ENCODE assay signal across 19 mouse cellular contexts in the genomic region with DNA sequence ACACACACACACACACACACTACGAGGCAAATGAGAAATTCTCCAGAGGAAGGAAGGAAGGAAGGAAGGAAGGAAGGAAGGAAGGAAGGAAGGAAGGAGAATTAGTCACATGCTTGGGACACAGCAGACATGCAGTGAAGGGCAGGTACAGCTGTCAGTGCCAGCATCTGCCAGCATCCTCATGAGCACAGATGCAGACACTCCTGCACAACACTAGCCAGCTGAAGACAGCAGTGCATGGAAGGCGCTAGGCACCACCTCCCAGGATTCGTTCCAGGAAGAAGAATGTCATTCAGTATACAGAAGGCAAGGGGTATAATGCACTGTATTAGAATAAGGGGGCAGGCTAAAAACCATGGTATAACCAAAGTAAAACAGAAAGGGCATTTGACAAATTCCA. TPM values are rescaled to one million over a fixed set of nuclear protein-coding genes. Genes with fewer than 3 reads are reported as not detected.
DNase-seq lines count a peak whose midpoint lies in the region; ATAC-seq and TF ChIP-seq lines count a peak whose summit lies in the region.
"Had no signal": no experiment of that assay in that cellular context is flagged by ENCODE, and none has a peak within 500 bp of the region (broad histone marks: within the 10 kb centered on the region; RNA-seq: fewer than 3 reads in every experiment).

No protein-coding gene starts in this region.

- no peaks in the 10 kb centered on the region for H3K9me3 ChIP-seq in forebrain, embryonic 12.5 days
- no peaks in the 10 kb centered on the region for H3K9me3 ChIP-seq in forebrain, embryonic 11.5 days (ENCODE audit: control insufficient read depth, low read length)
- no peaks in the 10 kb centered on the region for H3K9me3 ChIP-seq in midbrain, embryonic 12.5 days
- no peaks in the 10 kb centered on the region for H3K9me3 ChIP-seq in midbrain, postnatal 0 days (ENCODE audit: low read length)
- no peaks in the 10 kb centered on the region for H3K9me3 ChIP-seq in forebrain, postnatal 0 days (ENCODE audit: low read length)
- H3K9me3 ChIP-seq in neural tube, embryonic 14.5 days (ENCODE audit: control insufficient read depth, low read length), result no peaks in the 10 kb centered on the region
- H3K9me3 ChIP-seq: heart, embryonic 12.5 days; limb, embryonic 15.5 days had no signal

- H3K27ac ChIP-seq in forebrain, embryonic 12.5 days, result no peak overlapping the region
- no peak overlapping the region for H3K27ac ChIP-seq in forebrain, embryonic 11.5 days (ENCODE audit: low read depth, low read length)
- peak overlapping the region; percentile 32 for H3K27ac ChIP-seq in midbrain, embryonic 12.5 days (replicated peaks)
- H3K27ac ChIP-seq in midbrain, postnatal 0 days (ENCODE audit: low read depth, low read length), result no peak overlapping the region
- peak overlapping the region; percentile 54 for H3K27ac ChIP-seq in forebrain, postnatal 0 days (ENCODE audit: low read depth, low read length)
- peak overlapping the region; percentile 25 for H3K27ac ChIP-seq in neural tube, embryonic 14.5 days (ENCODE audit: low read depth, low read length)
- H3K27ac ChIP-seq: limb, embryonic 15.5 days had no signal

- 77% methylated on average over 3 of the region's 3 CpGs for WGBS in forebrain, embryonic 12.5 days
- WGBS in forebrain, embryonic 11.5 days, result 83% methylated on average over 3 of the region's 3 CpGs
- WGBS in midbrain, embryonic 12.5 days, result 75% methylated on average over 3 of the region's 3 CpGs
- WGBS in midbrain, postnatal 0 days, result 40% methylated on average over 3 of the region's 3 CpGs
- 50% methylated on average over 3 of the region's 3 CpGs for WGBS in forebrain, postnatal 0 days
- 70% methylated on average over 3 of the region's 3 CpGs for WGBS in neural tube, embryonic 14.5 days

- no peaks in the 10 kb centered on the region for H3K36me3 ChIP-seq in forebrain, embryonic 12.5 days (replicated peaks)
- no peaks in the 10 kb centered on the region for H3K36me3 ChIP-seq in forebrain, embryonic 11.5 days (ENCODE audit: control insufficient read depth, insufficient read depth, low read length)
- H3K36me3 ChIP-seq in midbrain, embryonic 12.5 days, result no peaks in the 10 kb centered on the region
- no peaks in the 10 kb centered on the region for H3K36me3 ChIP-seq in midbrain, postnatal 0 days (ENCODE audit: insufficient read depth, low read length)
- no peaks in the 10 kb centered on the region for H3K36me3 ChIP-seq in forebrain, postnatal 0 days (ENCODE audit: insufficient read depth)
- H3K36me3 ChIP-seq in neural tube, embryonic 14.5 days (ENCODE audit: control insufficient read depth, insufficient read depth, low read length), result no peaks in the 10 kb centered on the region
- H3K36me3 ChIP-seq: heart, embryonic 12.5 days; limb, embryonic 15.5 days had no signal

- H3K4me2 ChIP-seq in forebrain, embryonic 12.5 days, result no peak overlapping the region
- H3K4me2 ChIP-seq in forebrain, embryonic 11.5 days (ENCODE audit: low read depth, low read length, severe bottlenecking), result no peak overlapping the region
- H3K4me2 ChIP-seq in midbrain, embryonic 12.5 days (replicated peaks), result no peak overlapping the region
- no peak overlapping the region for H3K4me2 ChIP-seq in midbrain, postnatal 0 days (ENCODE audit: low read depth, low read length, poor library complexity, severe bottlenecking)
- no peak overlapping the region for H3K4me2 ChIP-seq in forebrain, postnatal 0 days (ENCODE audit: low read depth)
- H3K4me2 ChIP-seq in neural tube, embryonic 14.5 days (ENCODE audit: low read depth, low read length), result 0 out of 2 replicates have a peak overlapping the region, but pooled peaks have one; percentile 11
- H3K4me2 ChIP-seq: heart, embryonic 12.5 days; limb, embryonic 15.5 days had no signal

- no peak overlapping the region for H3K4me3 ChIP-seq in forebrain, embryonic 12.5 days (replicated peaks)
- H3K4me3 ChIP-seq in forebrain, embryonic 11.5 days (ENCODE audit: low read depth, low read length), result no peak overlapping the region
- H3K4me3 ChIP-seq in midbrain, embryonic 12.5 days, result no peak overlapping the region
- no peak overlapping the region for H3K4me3 ChIP-seq in midbrain, postnatal 0 days (ENCODE audit: low read depth, low read length)
- H3K4me3 ChIP-seq in forebrain, postnatal 0 days (ENCODE audit: low read depth, low read length), result no peak overlapping the region
- H3K4me3 ChIP-seq in neural tube, embryonic 14.5 days (ENCODE audit: low read depth, low read length), result no peak overlapping the region
- H3K4me3 ChIP-seq: heart, embryonic 12.5 days; limb, embryonic 15.5 days had no signal

- peaks cover 24% of the 10 kb centered on the region for H3K4me1 ChIP-seq in forebrain, embryonic 12.5 days
- no peaks in the 10 kb centered on the region for H3K4me1 ChIP-seq in forebrain, embryonic 11.5 days (replicated peaks; ENCODE audit: control insufficient read depth, insufficient read depth, low read length)
- H3K4me1 ChIP-seq in midbrain, embryonic 12.5 days, result peaks cover 18% of the 10 kb centered on the region
- peaks cover 3% of the 10 kb centered on the region; the same call in 1 of the 2 replicates for H3K4me1 ChIP-seq in midbrain, postnatal 0 days (ENCODE audit: insufficient read depth, low read length)
- peaks cover 7% of the 10 kb centered on the region; the same call in 1 of the 2 replicates for H3K4me1 ChIP-seq in forebrain, postnatal 0 days (ENCODE audit: insufficient read depth)
- peaks cover 5% of the 10 kb centered on the region; the same call in 1 of the 2 replicates for H3K4me1 ChIP-seq in neural tube, embryonic 14.5 days (ENCODE audit: control insufficient read depth, insufficient read depth, low read length)

- no peak overlapping the region for H3K9ac ChIP-seq in forebrain, embryonic 12.5 days
- H3K9ac ChIP-seq in forebrain, embryonic 11.5 days (ENCODE audit: low read length), result no peak overlapping the region
- 0 out of 2 replicates have a peak overlapping the region, but pooled peaks have one; percentile 17 for H3K9ac ChIP-seq in midbrain, embryonic 12.5 days (replicated peaks)
- no peak overlapping the region for H3K9ac ChIP-seq in midbrain, postnatal 0 days (replicated peaks; ENCODE audit: low read length, poor library complexity, severe bottlenecking)
- H3K9ac ChIP-seq in forebrain, postnatal 0 days, result no peak overlapping the region
- H3K9ac ChIP-seq in neural tube, embryonic 14.5 days (replicated peaks; ENCODE audit: low read depth, low read length), result no peak overlapping the region
- H3K9ac ChIP-seq: heart, embryonic 12.5 days; limb, embryonic 15.5 days had no signal

- H3K27me3 ChIP-seq in forebrain, embryonic 12.5 days, result no peaks in the 10 kb centered on the region
- no peaks in the 10 kb centered on the region for H3K27me3 ChIP-seq in forebrain, embryonic 11.5 days (ENCODE audit: control insufficient read depth, insufficient read depth, low read length)
- no peaks in the 10 kb centered on the region for H3K27me3 ChIP-seq in midbrain, embryonic 12.5 days
- H3K27me3 ChIP-seq in midbrain, postnatal 0 days (ENCODE audit: insufficient read depth, low read length), result no peaks in the 10 kb centered on the region
- H3K27me3 ChIP-seq in forebrain, postnatal 0 days (ENCODE audit: insufficient read depth, low read length), result no peaks in the 10 kb centered on the region
- no peaks in the 10 kb centered on the region for H3K27me3 ChIP-seq in neural tube, embryonic 14.5 days (ENCODE audit: control insufficient read depth, insufficient read depth, low read length)
- H3K27me3 ChIP-seq: CH12.LX; heart, embryonic 12.5 days; limb, embryonic 15.5 days had no signal

- ATAC-seq in forebrain, embryonic 12.5 days (ENCODE audit: low FRiP score), result peak; percentile 51; the same call in 1 of the 2 replicates
- ATAC-seq in forebrain, embryonic 11.5 days (replicated peaks; ENCODE audit: low FRiP score), result no peak
- no peak for ATAC-seq in midbrain, embryonic 12.5 days (ENCODE audit: low FRiP score, low read depth)
- ATAC-seq in midbrain, postnatal 0 days (ENCODE audit: low FRiP score), result no peak
- ATAC-seq in forebrain, postnatal 0 days, result peak; percentile 35; the same call in 1 of the 2 replicates
- peak; percentile 53 for ATAC-seq in neural tube, embryonic 14.5 days (ENCODE audit: low read depth)

- no peak for DNase-seq in forebrain, embryonic 11.5 days (ENCODE audit: low spot score)
- DNase-seq in midbrain, postnatal 0 days (ENCODE audit: low spot score), result no peak
- DNase-seq in forebrain, postnatal 0 days, result no peak
- no peak for DNase-seq in cerebellum, postnatal 36 days
- DNase-seq in heart, postnatal 10 days, result no peak
- DNase-seq: adrenal gland, postnatal 10 days; cerebellum, adult 8-10 months; heart, postnatal 4 days; kidney, adult 11 months; kidney, postnatal 4 days; lung, adult 18-20 months; lung, postnatal 4 days; thymus, adult 18-20 months had no signal

- intact Hi-C loops in heart, postnatal 10 days (cut with DNase I), result no loop called here

- TF ChIP-seq CTCF in midbrain, postnatal 0 days (IDR thresholded peaks at IDR 0.05), result no peak
- TF ChIP-seq CTCF in forebrain, postnatal 0 days (IDR thresholded peaks at IDR 0.05; ENCODE audit: low read depth), result no peak

RNA-seq across cellular contexts. Expression of gene Smurf1, which starts 24.7 kb away (rescaled TPM):
- polyA plus RNA-seq in forebrain, embryonic 12.5 days (2016; fragmentation: Nextera tagmentation; extraction: Ambion mirVana), result 22.7 and 24.7 TPM in 2 replicates
- 18.3 and 21.4 TPM in 2 replicates for polyA plus RNA-seq in forebrain, embryonic 11.5 days (2014; fragmentation: Nextera tagmentation; extraction: Ambion mirVana)
- polyA plus RNA-seq in midbrain, embryonic 12.5 days (2016; fragmentation: Nextera tagmentation; extraction: Ambion mirVana), result 28.3 and 31.8 TPM in 2 replicates
- 63.0 and 71.1 TPM in 2 replicates for total RNA-seq in midbrain, postnatal 0 days (2014; rRNA removed)
- 24.6 and 28.0 TPM in 2 replicates for polyA plus RNA-seq in midbrain, postnatal 0 days (2015; fragmentation: Nextera tagmentation; extraction: Ambion mirVana)
- total RNA-seq in forebrain, postnatal 0 days (2014; rRNA removed), result 49.2 and 55.5 TPM in 2 replicates
- 15.3 and 21.6 TPM in 2 replicates for polyA plus RNA-seq in forebrain, postnatal 0 days (2015; fragmentation: Nextera tagmentation; extraction: Ambion mirVana)
- polyA plus RNA-seq in neural tube, embryonic 14.5 days (2014; fragmentation: Nextera tagmentation; extraction: Ambion mirVana), result 30.3 and 32.9 TPM in 2 replicates
- 10 to 100 TPM; 28.7 to 33.6 TPM for total RNA-seq in heart, postnatal 10 days (2021)

Comparison
In these comparisons a context has a peak if more than half of its experiments do, and no peak if none do; other contexts are left out.
1. ATAC-seq: peak in forebrain, embryonic 12.5 days (single experiment), forebrain, postnatal 0 days (single experiment) and neural tube, embryonic 14.5 days (single experiment); none in forebrain, embryonic 11.5 days (single experiment), midbrain, embryonic 12.5 days (single experiment) and midbrain, postnatal 0 days (single experiment).
2. H3K27ac ChIP-seq: peak in midbrain, embryonic 12.5 days (single experiment), forebrain, postnatal 0 days (single experiment) and neural tube, embryonic 14.5 days (single experiment); none in forebrain, embryonic 12.5 days (single experiment), forebrain, embryonic 11.5 days (single experiment) and midbrain, postnatal 0 days (single experiment).